Mouse (Mus musculus): ENCODE results near the gene Cd48.

DNA sequence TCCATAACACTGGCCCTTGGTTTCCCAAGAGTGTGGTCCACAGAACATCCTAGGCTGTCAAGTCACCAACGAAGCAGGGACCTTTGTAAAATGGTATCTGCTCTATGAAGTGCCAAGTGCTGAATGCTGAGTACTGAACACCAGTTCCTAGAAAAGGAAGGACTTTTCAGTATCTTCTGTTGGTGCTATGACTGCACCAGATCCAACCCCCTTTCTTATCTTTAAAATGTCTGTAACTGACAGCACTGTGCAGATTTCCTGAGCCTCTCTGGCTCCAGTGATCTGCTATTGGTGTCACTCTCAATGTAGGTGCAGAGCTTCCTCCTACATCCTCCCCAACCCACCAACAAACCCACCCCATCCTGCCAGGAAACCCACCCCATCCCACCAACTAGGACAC is 7.3 kb upstream of the Cd48 start:
- TF ChIP-seq CTCF (IDR thresholded peaks at IDR 0.05; ENCODE audit: control insufficient read depth, insufficient read depth, low read length) (no peak), POLR2A (IDR thresholded peaks at IDR 0.05; ENCODE audit: borderline replicate concordance, control insufficient read depth, low read depth, low read length) (no peak)

Measured in bone marrow, adult 2 months (tissue).